Mouse (Mus musculus): ENCODE results near the gene Vkorc1. TPM values are rescaled to one million over a fixed set of nuclear protein-coding genes. Genes with fewer than 3 reads are reported as not detected.
"Not testable (repeated sequence)": the region's sequence is repeated elsewhere in the genome, so short reads cannot be mapped to it uniquely, and the experiment has no call there.

The Vkorc1 gene
- total and polyA plus RNA-seq, 3 experiments: 36.2 to 66.4 TPM; not detected in 1

DNA sequence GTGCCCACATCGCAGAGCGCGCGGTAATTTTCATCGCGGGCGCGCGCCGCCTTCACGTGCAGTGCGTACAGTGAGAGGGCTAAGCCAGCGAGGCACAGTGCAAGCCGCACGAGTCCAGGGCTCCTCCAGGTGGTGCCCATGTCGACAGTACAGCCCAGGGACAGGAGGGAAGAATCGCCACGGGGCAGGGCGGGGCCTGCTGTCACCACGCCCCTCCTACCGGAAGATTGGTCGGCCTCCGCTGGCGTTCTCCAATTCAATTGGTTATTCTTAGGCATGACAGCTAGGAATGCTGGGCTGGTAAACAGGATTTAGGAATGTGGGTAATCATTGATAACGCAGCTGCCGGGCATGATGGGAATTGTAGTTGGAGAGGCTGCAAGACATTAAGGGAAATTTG is at the start of gene Vkorc1, which contains the start of gene Gm21974 (continued):
- peak; percentile 95 for TF ChIP-seq KAT2A (conservative IDR thresholded peaks at IDR 0.05; ENCODE audit: low read depth, low read length)
- no peak for TF ChIP-seq UBTF (IDR thresholded peaks at IDR 0.05; ENCODE audit: borderline replicate concordance, insufficient read depth, low read depth, low read length)

GRCm38 (mm10) chr7:127944614-127945013 is 49.2 kb upstream of the Vkorc1 start:
- TF ChIP-seq BHLHE40 (IDR thresholded peaks at IDR 0.05; ENCODE audit: borderline replicate concordance, low read depth, low read length) (no peak), NELFE (IDR thresholded peaks at IDR 0.05; ENCODE audit: low read depth, low read length) (no peak), POLR2AphosphoS5 (IDR thresholded peaks at IDR 0.05; ENCODE audit: borderline replicate concordance, low read depth, low read length) (no peak), EP300 (IDR thresholded peaks at IDR 0.05; ENCODE audit: low read depth in 1 of 2, low read length in 2 of 2) (no peak)
- H3K4me1 ChIP-seq (ENCODE audit: control insufficient read depth in 1 of 2, insufficient read depth in 2 of 2, low read length in 2 of 2): no peaks in the 10 kb centered on the region
- no peak for DNase-seq (ENCODE audit: low read depth, low spot score)
- H3K27me3 ChIP-seq (ENCODE audit: control insufficient read depth in 1 of 2, insufficient read depth in 2 of 2, low read length in 2 of 2): peaks cover 6 to 11% of the 10 kb centered on the region in 2 experiments
- H3K36me3 ChIP-seq (ENCODE audit: control insufficient read depth in 1 of 2, insufficient read depth in 2 of 2, low read length in 2 of 2): no peaks in the 10 kb centered on the region
- no peak overlapping the region for H3K27ac ChIP-seq (ENCODE audit: control insufficient read depth, low read depth, low read length)
- no peak overlapping the region for H3K4me3 ChIP-seq (ENCODE audit: control insufficient read depth in 1 of 2, insufficient read depth in 1 of 2, low read depth in 2 of 2, low read length in 2 of 2)
- no peaks in the 10 kb centered on the region for H3K79me2 ChIP-seq (ENCODE audit: control insufficient read depth, insufficient read depth, low read length, poor library complexity)
- H3K9ac ChIP-seq (ENCODE audit: control insufficient read depth, low read depth, low read length, poor library complexity, severe bottlenecking): no peak overlapping the region
- H3K9me3 ChIP-seq (replicated peaks; ENCODE audit: insufficient read depth, low read length): no peaks in the 10 kb centered on the region

GRCm38 (mm10) chr7:127942097-127942496 is 46.7 kb upstream of the Vkorc1 start:
- not testable (repeated sequence) for H3K79me2 ChIP-seq (ENCODE audit: control insufficient read depth, insufficient read depth, low read length, poor library complexity); H3K27ac ChIP-seq (ENCODE audit: control insufficient read depth, low read depth, low read length); H3K27me3 ChIP-seq (ENCODE audit: control insufficient read depth in 1 of 2, insufficient read depth in 2 of 2, low read length in 2 of 2); H3K9me3 ChIP-seq (replicated peaks; ENCODE audit: insufficient read depth, low read length); H3K4me1 ChIP-seq (ENCODE audit: control insufficient read depth in 1 of 2, insufficient read depth in 2 of 2, low read length in 2 of 2); H3K4me3 ChIP-seq (ENCODE audit: control insufficient read depth in 1 of 2, insufficient read depth in 1 of 2, low read depth in 2 of 2, low read length in 2 of 2); H3K9ac ChIP-seq (ENCODE audit: control insufficient read depth, low read depth, low read length, poor library complexity, severe bottlenecking); H3K36me3 ChIP-seq (ENCODE audit: control insufficient read depth in 1 of 2, insufficient read depth in 2 of 2, low read length in 2 of 2)
- TF ChIP-seq SMC3 (IDR thresholded peaks at IDR 0.05; ENCODE audit: low read depth, low read length) (peak; percentile 23; the same call in 1 of the 2 replicates), MYC (IDR thresholded peaks at IDR 0.05; ENCODE audit: low read depth, low read length) (peak; percentile 64; the same call in 1 of the 2 replicates), RAD21 (IDR thresholded peaks at IDR 0.05; ENCODE audit: low read depth, low read length) (peak; percentile 39), CTCF (IDR thresholded peaks at IDR 0.05 in 2 of 3, conservative IDR thresholded peaks at IDR 0.05 in 1 of 3; ENCODE audit: control insufficient read depth in 1 of 3, insufficient read depth in 1 of 3, low read depth in 2 of 3, low read length in 3 of 3, poor library complexity in 1 of 3, severe bottlenecking in 1 of 3) (peak in 1 of 3 experiments; percentile 34; a peak in 2 of 6 replicates), ZNF384 (IDR thresholded peaks at IDR 0.05; ENCODE audit: low read depth, low read length) (peak; percentile 92)
- peak; percentile 59 for DNase-seq (ENCODE audit: low read depth, low spot score)

DNA sequence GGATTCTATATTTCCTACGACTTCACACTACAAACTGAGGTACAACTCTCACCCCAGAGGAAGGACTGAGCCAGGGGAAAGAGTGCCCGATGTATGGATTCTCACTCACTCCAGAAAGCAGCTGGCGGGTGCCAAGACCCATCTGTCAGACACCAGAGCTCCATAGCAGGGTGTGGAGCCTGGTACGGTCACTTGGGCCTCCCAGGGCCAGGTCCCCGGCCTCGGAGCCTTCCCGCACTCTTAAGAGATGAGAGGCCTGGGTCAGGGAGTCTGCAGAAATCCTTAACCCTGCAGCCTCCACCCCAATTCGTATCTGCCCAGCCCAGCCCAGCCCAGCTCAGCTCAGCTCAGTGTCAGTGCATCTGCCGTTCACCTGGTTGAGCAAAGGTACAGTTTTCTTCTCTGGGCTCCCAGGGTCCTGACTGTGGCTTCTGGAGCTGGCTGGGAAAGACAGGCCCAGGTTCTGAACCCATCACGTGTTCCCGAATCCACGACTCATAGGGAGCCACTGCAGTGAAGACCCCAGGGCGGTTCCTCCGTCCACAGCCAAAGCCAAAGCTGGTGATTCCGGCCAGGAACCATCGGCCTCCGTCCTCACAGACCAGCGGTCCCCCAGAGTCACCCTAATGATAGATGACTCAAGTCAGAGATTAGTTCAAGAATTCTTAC is 40.9 kb upstream of the Vkorc1 start:
- peaks cover 0 to 10% of the 10 kb centered on the region in 2 experiments; a peak in 2 of 4 replicates for H3K36me3 ChIP-seq (ENCODE audit: control insufficient read depth in 1 of 2, insufficient read depth in 2 of 2, low read length in 2 of 2)
- H3K4me1 ChIP-seq (ENCODE audit: control insufficient read depth in 1 of 2, insufficient read depth in 2 of 2, low read length in 2 of 2): peaks cover 2 to 7% of the 10 kb centered on the region in 2 experiments; a peak in 3 of 4 replicates
- no peak overlapping the region for H3K27ac ChIP-seq (ENCODE audit: control insufficient read depth, low read depth, low read length)
- no peaks in the 10 kb centered on the region for H3K9me3 ChIP-seq (replicated peaks; ENCODE audit: insufficient read depth, low read length)
- peak overlapping the region; percentile 92 for H3K9ac ChIP-seq (ENCODE audit: control insufficient read depth, low read depth, low read length, poor library complexity, severe bottlenecking)
- peak overlapping the region; percentile 79 to 89 for H3K4me3 ChIP-seq (ENCODE audit: control insufficient read depth in 1 of 2, insufficient read depth in 1 of 2, low read depth in 2 of 2, low read length in 2 of 2)
- no peaks in the 10 kb centered on the region for H3K27me3 ChIP-seq (ENCODE audit: control insufficient read depth in 1 of 2, insufficient read depth in 2 of 2, low read length in 2 of 2)
- DNase-seq (ENCODE audit: low read depth, low spot score): no peak
- peaks cover 1% of the 10 kb centered on the region; the same call in 1 of the 2 replicates for H3K79me2 ChIP-seq (ENCODE audit: control insufficient read depth, insufficient read depth, low read length, poor library complexity)
- TF ChIP-seq RAD21 (IDR thresholded peaks at IDR 0.05; ENCODE audit: low read depth, low read length) (no peak), RCOR1 (IDR thresholded peaks at IDR 0.05; ENCODE audit: low read depth, low read length) (no peak), TCF12 (IDR thresholded peaks at IDR 0.05; ENCODE audit: low read depth, low read length) (no peak), MAX (IDR thresholded peaks at IDR 0.05; ENCODE audit: low read length) (no peak), BHLHE40 (IDR thresholded peaks at IDR 0.05; ENCODE audit: borderline replicate concordance, low read depth, low read length) (no peak), USF2 (IDR thresholded peaks at IDR 0.05; ENCODE audit: borderline replicate concordance in 1 of 2, insufficient read depth in 1 of 2, low read depth in 1 of 2, low read length in 2 of 2) (no peak), CHD1 (IDR thresholded peaks at IDR 0.05; ENCODE audit: low read depth, low read length) (no peak), GATA1 (IDR thresholded peaks at IDR 0.05; ENCODE audit: low read depth, low read length) (no peak), POLR2AphosphoS2 (IDR thresholded peaks at IDR 0.05; ENCODE audit: low read length) (no peak)
